Mouse (Mus musculus): Measurements from ENCODE around the gene Slc4a11. TPM values are rescaled to one million over a fixed set of nuclear protein-coding genes. Genes with fewer than 3 reads are reported as not detected.
A peak's percentile ranks its signal among the peaks of the same experiment; 100 is the strongest.

Slc4a11 gene
- polyA plus RNA-seq, 1 experiment from 2014 or later: 0.12 TPM

DNA sequence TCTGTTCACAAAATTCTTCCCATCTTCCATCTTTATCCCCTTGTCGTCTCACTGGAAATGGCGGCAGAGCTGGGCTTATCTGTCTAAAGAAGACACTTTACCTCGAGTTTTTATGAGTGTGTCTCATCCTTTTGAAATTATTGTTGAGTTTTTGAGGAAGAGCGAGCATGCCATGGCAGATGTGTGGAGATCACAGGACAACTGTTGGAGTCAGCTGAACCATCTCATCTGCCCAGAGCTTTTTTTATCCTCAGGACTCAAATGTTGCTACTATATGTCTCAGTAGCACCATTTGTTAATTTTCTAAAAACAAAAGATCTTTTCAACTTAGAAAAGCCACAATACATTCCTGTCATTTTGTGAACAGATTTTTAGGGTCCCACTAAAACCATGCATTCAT is 52.1 kb downstream of the Slc4a11 start:
- Histone ChIP-seq H3K9ac (no peak overlapping the region), H3K4me1 (peaks cover 11% of the 10 kb centered on the region; the same call in 1 of the 2 replicates), H3K9me3 (no peaks in the 10 kb centered on the region), H3K27ac (replicated peaks) (no peak overlapping the region), H3K36me3 (peaks cover 16% of the 10 kb centered on the region), H3K4me2 (no peak overlapping the region), H3K27me3 (replicated peaks) (peaks cover 17% of the 10 kb centered on the region), H3K4me3 (no peak overlapping the region)
- no peak for ATAC-seq (ENCODE audit: extremely low read depth, insufficient number of reproducible peaks, low FRiP score, low TSS enrichment)
- 79% methylated on average over 4 of the region's 4 CpGs for WGBS

DNA sequence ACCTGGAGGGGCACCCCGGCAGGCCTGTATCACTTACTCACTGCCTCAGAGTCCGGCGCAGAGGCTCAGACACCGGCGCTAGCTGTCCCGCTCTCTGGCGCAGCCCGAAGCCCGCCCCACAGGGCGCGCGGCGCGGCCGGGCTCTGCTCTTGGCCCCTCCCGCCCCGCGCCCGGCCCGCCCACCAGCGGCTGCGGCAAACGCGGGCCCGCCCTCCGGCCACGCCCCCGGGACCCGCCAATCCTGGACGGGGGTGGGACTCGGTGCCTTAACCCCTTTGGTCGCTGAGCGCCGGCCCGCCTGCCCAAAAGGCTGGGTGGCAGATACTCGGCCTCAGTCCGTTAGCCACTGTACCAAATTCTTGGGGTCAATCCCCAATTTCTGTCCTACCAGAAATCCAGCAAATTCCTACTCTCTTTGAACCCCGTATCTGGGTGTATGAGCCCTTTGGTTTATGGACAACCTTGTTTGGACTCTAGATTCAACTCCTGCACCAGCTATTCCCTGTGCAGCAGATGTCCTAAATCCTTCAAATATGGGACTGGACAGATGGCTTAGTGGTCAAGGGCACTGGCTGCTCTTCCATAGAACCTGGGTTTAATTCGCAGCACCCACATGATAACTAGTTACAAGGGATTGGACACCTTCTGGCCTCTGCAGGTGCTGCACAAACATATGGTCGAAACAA is 54.5 kb downstream of the Slc4a11 start, which contains the start of gene Lzts3:
Lzts3 (minus strand) TSS at position 120 of the 686 bp plus-strand sequence.
- Histone ChIP-seq H3K4me3 (peak within 1 kb of the TSS; percentile 64), H3K4me1 (peaks cover 11% of the 10 kb centered on the region; the same call in 1 of the 2 replicates), H3K9ac (peak within 1 kb of the TSS; percentile 86), H3K27ac (replicated peaks) (no peak within 1 kb of the TSS), H3K27me3 (replicated peaks) (peaks cover 37% of the 10 kb centered on the region), H3K4me2 (peak within 1 kb of the TSS; percentile 99), H3K9me3 (no peaks in the 10 kb centered on the region), H3K36me3 (peaks cover 7% of the 10 kb centered on the region)
- ATAC-seq (ENCODE audit: extremely low read depth, insufficient number of reproducible peaks, low FRiP score, low TSS enrichment): peak; percentile 94
- 3% methylated on average over 40 of the region's 40 CpGs for WGBS

DNA sequence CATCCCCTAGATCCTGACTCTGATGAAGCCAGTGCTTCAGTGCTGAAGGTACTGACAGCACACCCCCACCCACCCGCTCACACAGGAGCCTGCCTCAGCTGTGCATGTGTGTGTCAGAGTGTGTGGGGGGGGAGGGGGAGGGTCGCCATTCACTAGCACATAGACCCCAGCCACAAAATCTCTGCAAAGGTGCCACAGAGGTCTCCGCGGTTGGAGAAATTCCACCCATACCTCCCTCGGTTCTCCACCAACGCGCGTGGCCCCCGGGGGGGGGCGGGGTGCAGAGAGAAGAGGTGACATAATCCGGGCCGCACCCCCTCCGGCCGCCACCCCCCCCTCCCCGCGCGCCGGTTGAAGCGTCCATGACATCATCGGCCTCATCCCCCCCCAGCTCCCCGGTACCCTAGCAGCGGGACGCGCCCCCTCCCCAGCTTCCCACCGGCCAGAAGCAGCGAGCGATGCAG is 55.1 kb downstream of the Slc4a11 start:
- H3K36me3 ChIP-seq: peaks cover 6% of the 10 kb centered on the region
- peak overlapping the region; percentile 86 for H3K9ac ChIP-seq
- no peak overlapping the region for H3K27ac ChIP-seq (replicated peaks)
- peaks cover 43% of the 10 kb centered on the region for H3K27me3 ChIP-seq (replicated peaks)
- 0% methylated on average over 25 of the region's 27 CpGs for WGBS
- H3K4me2 ChIP-seq: peak overlapping the region; percentile 99
- H3K4me1 ChIP-seq: peaks cover 11% of the 10 kb centered on the region; the same call in 1 of the 2 replicates
- H3K9me3 ChIP-seq: no peaks in the 10 kb centered on the region
- peak; percentile 34 for ATAC-seq (ENCODE audit: extremely low read depth, insufficient number of reproducible peaks, low FRiP score, low TSS enrichment)
- H3K4me3 ChIP-seq: peak overlapping the region; percentile 64

DNA sequence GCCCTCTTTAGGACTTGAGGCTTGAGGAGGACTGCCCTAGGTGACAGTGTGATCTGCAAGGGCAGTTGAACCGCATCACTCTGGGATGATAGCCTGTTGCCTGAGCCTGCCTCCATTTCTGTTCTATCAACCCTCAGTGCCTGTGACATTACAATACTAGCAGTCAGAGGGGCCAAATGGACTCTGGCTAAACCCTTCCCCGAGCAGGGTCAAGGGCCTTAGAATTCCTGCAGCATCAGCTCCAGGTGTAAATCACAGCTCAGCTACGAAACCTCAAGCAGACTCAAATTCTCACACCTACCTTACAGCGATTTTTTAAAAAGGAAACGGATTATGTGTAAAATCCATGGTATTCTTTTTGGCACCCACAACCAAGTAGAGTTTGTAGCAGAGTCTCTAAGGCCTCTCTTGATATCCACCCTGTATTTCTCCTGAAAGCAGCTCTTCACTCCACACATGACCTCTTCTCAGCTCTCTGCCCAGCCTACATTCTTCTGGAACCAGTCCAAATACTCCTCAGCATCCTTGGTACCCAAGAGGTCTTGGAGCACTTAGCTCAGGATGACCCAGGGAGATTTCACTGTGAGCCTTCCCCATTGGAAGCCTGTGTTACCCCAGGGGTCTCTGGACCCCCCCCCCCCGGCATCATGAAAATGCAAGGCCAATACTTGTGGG is 55.8 kb downstream of the Slc4a11 start:
- Histone ChIP-seq H3K4me3 (peak overlapping the region; percentile 64), H3K4me1 (peaks cover 11% of the 10 kb centered on the region; the same call in 1 of the 2 replicates), H3K9ac (peak overlapping the region; percentile 86; the same call in 1 of the 2 replicates), H3K4me2 (peak overlapping the region; percentile 99), H3K27me3 (replicated peaks) (peaks cover 51% of the 10 kb centered on the region), H3K27ac (replicated peaks) (no peak overlapping the region), H3K36me3 (no peaks in the 10 kb centered on the region; the same call in 1 of the 2 replicates), H3K9me3 (no peaks in the 10 kb centered on the region)
- 62% methylated on average over 6 of the region's 6 CpGs for WGBS
- no peak for ATAC-seq (ENCODE audit: extremely low read depth, insufficient number of reproducible peaks, low FRiP score, low TSS enrichment)

- Histone ChIP-seq H3K4me2 (no peak overlapping the region), H3K36me3 (no peaks in the 10 kb centered on the region), H3K27ac (replicated peaks) (no peak overlapping the region), H3K4me3 (no peak overlapping the region), H3K9me3 (no peaks in the 10 kb centered on the region), H3K27me3 (replicated peaks) (peaks cover 73% of the 10 kb centered on the region), H3K4me1 (peaks cover 32% of the 10 kb centered on the region), H3K9ac (no peak overlapping the region)
- 68% methylated on average over 6 of the region's 6 CpGs for WGBS
- no peak for ATAC-seq (ENCODE audit: extremely low read depth, insufficient number of reproducible peaks, low FRiP score, low TSS enrichment)
Observed at GRCm38 (mm10) chr2:130639276-130639675, 58.0 kb downstream of the Slc4a11 start.

DNA sequence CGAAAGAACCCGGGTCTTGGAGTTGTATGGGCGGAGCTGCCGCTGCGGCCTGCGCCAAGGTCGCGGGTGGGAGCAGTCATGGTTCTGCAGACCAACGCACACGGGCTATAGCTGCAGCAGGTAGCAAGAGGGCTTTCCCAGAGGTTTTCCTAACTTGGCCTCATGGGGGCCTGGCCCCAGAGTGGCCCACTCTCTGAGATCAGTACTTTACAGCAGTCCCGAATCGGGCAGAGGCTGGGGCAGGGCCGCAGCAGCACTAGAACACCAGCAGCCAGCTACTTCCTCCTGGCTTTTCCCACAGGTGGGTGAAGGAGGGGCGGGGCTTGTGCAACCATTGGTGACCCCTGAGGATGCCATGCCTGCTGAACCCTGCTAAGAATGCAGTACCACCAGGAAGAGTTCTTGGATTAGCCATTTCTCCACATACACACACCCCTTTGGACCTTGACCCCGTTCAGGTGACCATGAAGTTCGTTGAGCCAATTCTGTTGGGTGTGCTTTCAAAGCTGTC is 59.2 kb downstream of the Slc4a11 start:
- Histone ChIP-seq H3K4me1 (peaks cover 34% of the 10 kb centered on the region), H3K4me3 (no peak overlapping the region), H3K27ac (replicated peaks) (no peak overlapping the region), H3K4me2 (no peak overlapping the region), H3K27me3 (replicated peaks) (peaks cover 84% of the 10 kb centered on the region), H3K9me3 (no peaks in the 10 kb centered on the region), H3K36me3 (no peaks in the 10 kb centered on the region), H3K9ac (no peak overlapping the region)
- 29% methylated on average over 16 of the region's 16 CpGs for WGBS
- no peak for ATAC-seq (ENCODE audit: extremely low read depth, insufficient number of reproducible peaks, low FRiP score, low TSS enrichment)

DNA sequence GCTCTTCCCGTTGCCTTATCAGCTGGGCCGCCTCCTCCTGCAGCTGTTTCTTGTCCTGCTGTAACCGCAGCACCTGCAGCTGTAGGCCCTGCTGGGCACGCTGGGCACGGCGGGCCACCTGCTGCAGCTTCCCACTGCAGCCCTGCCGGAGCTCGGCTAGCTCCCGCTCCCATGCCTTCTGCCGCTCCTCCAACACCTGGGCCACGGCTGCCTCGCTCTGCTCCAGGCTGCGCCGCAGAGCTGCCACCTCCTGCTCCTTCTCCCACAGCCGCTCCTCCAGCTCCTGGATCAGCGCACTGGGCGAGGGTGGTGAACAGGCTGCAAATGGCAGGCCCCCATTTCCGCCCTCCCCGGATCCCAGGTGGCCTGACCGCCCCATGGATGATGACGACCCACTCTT is 61.5 kb downstream of the Slc4a11 start:
- no peak for ATAC-seq (ENCODE audit: extremely low read depth, insufficient number of reproducible peaks, low FRiP score, low TSS enrichment)
- H3K4me3 ChIP-seq: peak overlapping the region; percentile 56
- peak overlapping the region; percentile 73 for H3K9ac ChIP-seq

GRCm38 (mm10) chr2:130634739-130635411 is 62.4 kb downstream of the Slc4a11 start:
- ATAC-seq (ENCODE audit: extremely low read depth, insufficient number of reproducible peaks, low FRiP score, low TSS enrichment): peak; percentile 34; the same call in 1 of the 2 replicates
- H3K4me3 ChIP-seq: peak overlapping the region; percentile 56
- no peaks in the 10 kb centered on the region for H3K36me3 ChIP-seq
- peak overlapping the region; percentile 91 for H3K4me2 ChIP-seq
- peaks cover 78% of the 10 kb centered on the region for H3K27me3 ChIP-seq (replicated peaks)
- H3K9me3 ChIP-seq: no peaks in the 10 kb centered on the region
- H3K27ac ChIP-seq (replicated peaks): no peak overlapping the region
- WGBS: 1% methylated on average over 38 of the region's 38 CpGs
- peak overlapping the region; percentile 73 for H3K9ac ChIP-seq
- peaks cover 26% of the 10 kb centered on the region for H3K4me1 ChIP-seq

More for the DNA sequence above, 61.5 kb downstream of the Slc4a11 start:
- H3K36me3 ChIP-seq: no peaks in the 10 kb centered on the region
- H3K9me3 ChIP-seq: no peaks in the 10 kb centered on the region
- peak overlapping the region; percentile 91 for H3K4me2 ChIP-seq
- WGBS: 14% methylated on average over 21 of the region's 21 CpGs
- H3K27me3 ChIP-seq (replicated peaks): peaks cover 86% of the 10 kb centered on the region
- peaks cover 23% of the 10 kb centered on the region for H3K4me1 ChIP-seq
- H3K27ac ChIP-seq (replicated peaks): no peak overlapping the region

Other genes starting within 250 kb of the Slc4a11 start
- 64.0 and 64.6 TPM in 2 replicates for gene Ptpra, start 247.2 kb downstream of the Slc4a11 start, polyA plus RNA-seq (2015; fragmentation: Nextera tagmentation; extraction: Ambion mirVana)
- 71.8 and 72.3 TPM in 2 replicates for gene Mrps26, start 133.8 kb downstream of the Slc4a11 start, polyA plus RNA-seq (2015; fragmentation: Nextera tagmentation; extraction: Ambion mirVana)
- not detected in 2 replicates for gene Oxt, start 121.3 kb downstream of the Slc4a11 start, polyA plus RNA-seq (2015; fragmentation: Nextera tagmentation; extraction: Ambion mirVana)
- gene Avp, start 115.0 kb downstream of the Slc4a11 start, polyA plus RNA-seq (2015; fragmentation: Nextera tagmentation; extraction: Ambion mirVana): not detected in 2 replicates
- 11.9 and 12.0 TPM in 2 replicates for gene Fastkd5, start 67.5 kb downstream of the Slc4a11 start, polyA plus RNA-seq (2015; fragmentation: Nextera tagmentation; extraction: Ambion mirVana)
- gene Ubox5, start 67.5 kb downstream of the Slc4a11 start, polyA plus RNA-seq (2015; fragmentation: Nextera tagmentation; extraction: Ambion mirVana): 7.3 TPM in 2 replicates
- 1.5 and 1.8 TPM in 2 replicates for gene Lzts3, start 54.7 kb downstream of the Slc4a11 start, polyA plus RNA-seq (2015; fragmentation: Nextera tagmentation; extraction: Ambion mirVana)
- 39.4 and 43.6 TPM in 2 replicates for gene Ddrgk1, start 32.9 kb downstream of the Slc4a11 start, polyA plus RNA-seq (2015; fragmentation: Nextera tagmentation; extraction: Ambion mirVana)
- 80.9 and 83.2 TPM in 2 replicates for gene Itpa, start 29.9 kb downstream of the Slc4a11 start, polyA plus RNA-seq (2015; fragmentation: Nextera tagmentation; extraction: Ambion mirVana)
- gene 4930402H24Rik, start 208.9 kb upstream of the Slc4a11 start, polyA plus RNA-seq (2015; fragmentation: Nextera tagmentation; extraction: Ambion mirVana): 44.5 and 46.0 TPM in 2 replicates
- gene Atrn, start 209.0 kb upstream of the Slc4a11 start, polyA plus RNA-seq (2015; fragmentation: Nextera tagmentation; extraction: Ambion mirVana): 3.7 and 4.7 TPM in 2 replicates